Mouse (Mus musculus) intestine, embryonic 16.5 days (tissue): Measurements from ENCODE around the gene Nprl2. TPM values are rescaled to one million over a fixed set of nuclear protein-coding genes. Genes with fewer than 3 reads are reported as not detected.

ENCODE experiments used
- ATAC-seq: fragments of 200-750 bp; cut with Nextera tagmentation; 2 replicates; pipeline ENCODE4 v1.8.0; 2017; ENCODE audit warnings: moderate TSS enrichment, moderate library complexity
- H3K27ac ChIP-seq: fragments of 300-500 bp; sonication (generic); 2 replicates; pipeline ENCODE4 v1.5.1; 2014; ENCODE audit warnings: mild to moderate bottlenecking, low read length
- H3K27me3 ChIP-seq: fragments of 300-500 bp; sonication (generic); replicated peaks from 2 replicates; pipeline ENCODE4 v1.6.1; 2014; ENCODE audit warnings: low read length, control low read depth, mixed read lengths; ENCODE audit not compliant: control insufficient read depth, insufficient read depth
- H3K36me3 ChIP-seq: fragments of 300-500 bp; sonication (generic); 2 replicates; pipeline ENCODE4 v1.6.1; 2014; ENCODE audit warnings: low read length, control low read depth; ENCODE audit not compliant: control insufficient read depth, insufficient read depth
- H3K4me1 ChIP-seq: fragments of 300-500 bp; sonication (generic); 2 replicates; pipeline ENCODE4 v1.6.1; 2014; ENCODE audit warnings: low read length, control low read depth, mixed read lengths; ENCODE audit not compliant: control insufficient read depth, insufficient read depth
- H3K4me2 ChIP-seq: fragments of 300-500 bp; sonication (generic); 2 replicates; pipeline ENCODE4 v1.6.1; 2014; ENCODE audit warnings: low read depth, low read length, control low read depth
- H3K4me3 ChIP-seq: fragments of 300-500 bp; sonication (generic); 2 replicates; pipeline ENCODE4 v1.5.1; 2014; ENCODE audit warnings: mild to moderate bottlenecking, low read length
- H3K9ac ChIP-seq: fragments of 300-500 bp; sonication (generic); 2 replicates; pipeline ENCODE4 v1.6.1; 2014; ENCODE audit warnings: low read depth, low read length
- H3K9me3 ChIP-seq: fragments of 300-500 bp; sonication (generic); 2 replicates; pipeline ENCODE4 v1.6.1; 2016; ENCODE audit warnings: low read length, control low read depth; ENCODE audit not compliant: control insufficient read depth
- WGBS: fragments of 180-500 bp; shearing (Covaris S2); extraction: QIAGEN DNeasy Blood & Tissue Kit; methylation state at CpG from one replicate; pipeline ENCODE4 v1.1.7; 2014; 5-methylcytosine and 5-hydroxymethylcytosine counted together
- polyA plus RNA-seq: library from polyadenylated mRNA; unstranded; fragments of >200 nt; fragmentation: Nextera tagmentation; extraction: Ambion mirVana; gene quantifications from 2 replicates; pipeline ENCODE4 v1.2.1, GENCODE M21; 2015

Nprl2 gene
- polyA plus RNA-seq, 1 experiment from 2014 or later: 39.1 TPM

DNA sequence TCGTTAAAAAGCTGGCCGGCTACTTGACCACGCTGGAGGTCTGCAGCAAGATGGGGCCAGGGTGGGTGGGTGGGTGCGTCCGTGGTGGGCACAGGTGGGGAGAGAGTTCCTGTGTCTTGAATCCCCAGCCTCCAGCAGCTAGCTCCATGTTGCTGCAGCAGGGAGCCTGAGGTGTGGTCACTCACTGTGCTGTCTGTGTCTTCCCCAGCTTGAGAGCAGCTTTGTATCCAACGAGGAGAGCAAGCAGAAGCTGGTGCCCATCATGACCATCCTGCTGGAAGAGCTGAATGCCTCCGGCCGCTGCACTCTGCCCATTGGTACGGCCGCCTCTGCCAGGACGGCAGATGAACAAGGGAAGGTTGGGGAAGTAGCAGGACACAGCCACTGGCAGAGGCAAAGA, 1.3 kb downstream of the Nprl2 start:
- Histone ChIP-seq H3K27me3 (no peaks in the 10 kb centered on the region), H3K4me1 (peaks cover 28% of the 10 kb centered on the region), H3K9ac (no peak overlapping the region), H3K4me3 (no peak overlapping the region), H3K4me2 (0 out of 2 replicates have a peak overlapping the region, but pooled peaks have one; percentile 70), H3K36me3 (peaks cover 17% of the 10 kb centered on the region), H3K27ac (no peak overlapping the region), H3K9me3 (no peaks in the 10 kb centered on the region)
- 89% methylated on average over 11 of the region's 11 CpGs for WGBS
- no peak for ATAC-seq

DNA sequence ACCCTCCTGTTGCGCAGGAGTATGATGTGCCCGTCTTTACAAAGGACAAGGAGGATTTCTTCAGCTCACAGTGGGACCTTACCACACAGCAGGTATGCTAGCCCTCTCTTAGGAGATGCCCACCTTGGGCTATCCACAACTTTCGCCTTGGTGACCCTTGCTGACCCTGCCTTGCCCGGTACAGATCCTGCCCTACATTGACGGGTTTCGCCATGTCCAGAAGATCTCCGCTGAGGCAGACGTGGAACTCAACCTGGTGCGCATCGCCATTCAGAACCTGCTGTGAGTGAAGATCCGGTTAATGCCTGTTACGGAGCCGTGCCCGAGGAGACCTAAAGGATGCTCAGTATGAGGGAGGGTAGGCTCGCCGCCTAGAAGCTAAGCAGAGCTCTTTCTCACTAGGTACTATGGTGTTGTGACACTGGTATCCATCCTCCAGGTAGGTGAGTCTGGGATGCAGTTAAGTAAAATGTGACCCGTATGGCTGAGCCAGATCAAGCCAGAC, 2.2 kb downstream of the Nprl2 start:
- 95% methylated on average over 17 of the region's 17 CpGs for WGBS
- no peak overlapping the region for H3K4me2 ChIP-seq

DNA sequence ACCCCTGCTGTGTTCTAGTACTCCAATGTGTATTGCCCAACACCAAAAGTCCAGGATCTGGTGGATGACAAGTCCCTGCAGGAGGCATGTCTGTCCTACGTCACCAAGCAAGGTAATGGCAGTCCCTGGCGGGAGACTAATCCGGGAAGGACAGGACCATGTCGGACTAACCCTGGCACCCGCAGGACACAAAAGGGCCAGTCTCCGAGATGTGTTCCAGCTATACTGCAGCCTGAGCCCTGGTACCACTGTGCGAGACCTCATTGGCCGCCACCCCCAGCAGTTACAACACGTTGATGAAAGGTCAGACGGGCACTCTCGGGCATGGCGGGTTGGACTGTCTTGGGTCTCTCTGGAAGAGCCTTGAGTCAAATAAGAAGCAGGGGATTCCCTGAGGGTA, 2.7 kb downstream of the Nprl2 start:
- H3K4me3 ChIP-seq: no peak overlapping the region
- H3K36me3 ChIP-seq: peaks cover 7% of the 10 kb centered on the region
- no peaks in the 10 kb centered on the region for H3K27me3 ChIP-seq
- H3K4me2 ChIP-seq: no peak overlapping the region
- H3K27ac ChIP-seq: no peak overlapping the region
- ATAC-seq: no peak
- H3K9ac ChIP-seq: no peak overlapping the region
- H3K4me1 ChIP-seq: peaks cover 28% of the 10 kb centered on the region
- no peaks in the 10 kb centered on the region for H3K9me3 ChIP-seq
- 93% methylated on average over 12 of the region's 12 CpGs for WGBS

More for the DNA sequence above, 2.2 kb downstream of the Nprl2 start:
- no peaks in the 10 kb centered on the region for H3K27me3 ChIP-seq
- no peaks in the 10 kb centered on the region for H3K9me3 ChIP-seq
- peaks cover 9% of the 10 kb centered on the region for H3K36me3 ChIP-seq
- no peak for ATAC-seq
- no peak overlapping the region for H3K27ac ChIP-seq
- no peak overlapping the region for H3K4me3 ChIP-seq
- H3K4me1 ChIP-seq: peaks cover 28% of the 10 kb centered on the region
- no peak overlapping the region for H3K9ac ChIP-seq

DNA sequence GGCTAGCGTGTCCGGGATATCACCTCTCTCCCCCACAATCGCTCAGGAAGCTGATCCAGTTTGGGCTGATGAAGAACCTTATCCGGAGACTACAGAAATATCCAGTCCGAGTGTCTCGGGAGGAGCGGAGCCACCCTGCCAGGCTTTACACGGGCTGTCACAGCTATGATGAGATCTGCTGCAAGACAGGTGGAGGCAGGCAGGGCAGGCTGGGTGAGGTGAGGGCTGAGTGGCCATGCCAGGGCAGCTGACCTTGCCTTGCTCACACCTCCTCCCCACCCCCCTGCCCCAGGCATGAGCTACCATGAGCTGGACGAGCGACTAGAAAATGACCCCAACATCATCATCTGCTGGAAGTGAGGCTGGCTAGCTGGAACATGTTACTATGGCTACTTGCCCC, 3.2 kb downstream of the Nprl2 start:
- 88% methylated on average over 10 of the region's 10 CpGs for WGBS

DNA sequence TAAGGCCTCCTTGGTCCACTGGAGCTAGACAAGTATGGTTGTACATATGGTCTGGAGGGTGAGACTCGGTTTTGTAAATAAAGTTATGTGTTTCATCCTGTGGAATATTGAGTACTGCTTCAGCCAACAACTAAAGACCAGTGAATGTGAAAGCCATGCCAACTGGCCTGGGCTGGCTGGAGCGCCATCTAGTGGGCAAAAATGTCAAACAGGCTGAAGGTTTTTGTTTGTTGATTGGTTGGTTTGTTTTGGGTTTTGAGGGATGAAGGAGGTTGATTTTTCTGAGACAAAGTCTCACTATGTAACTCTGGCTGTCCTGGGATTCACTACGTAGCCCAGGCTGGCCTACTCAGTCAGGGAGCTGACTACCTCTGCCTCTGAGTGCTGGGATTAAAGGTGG, 3.6 kb downstream of the Nprl2 start:
- Histone ChIP-seq H3K4me2 (no peak overlapping the region), H3K4me1 (peaks cover 30% of the 10 kb centered on the region), H3K27ac (no peak overlapping the region), H3K9ac (no peak overlapping the region), H3K36me3 (peaks cover 3% of the 10 kb centered on the region; the same call in 1 of the 2 replicates), H3K4me3 (no peak overlapping the region), H3K27me3 (no peaks in the 10 kb centered on the region), H3K9me3 (no peaks in the 10 kb centered on the region)
- WGBS: 7% methylated on average over 3 of the region's 3 CpGs
- ATAC-seq: no peak

More for the DNA sequence above, 3.2 kb downstream of the Nprl2 start:
- Histone ChIP-seq H3K4me2 (no peak overlapping the region), H3K4me3 (no peak overlapping the region), H3K9me3 (no peaks in the 10 kb centered on the region), H3K27me3 (no peaks in the 10 kb centered on the region), H3K36me3 (peaks cover 3% of the 10 kb centered on the region; the same call in 1 of the 2 replicates), H3K4me1 (peaks cover 28% of the 10 kb centered on the region), H3K27ac (no peak overlapping the region), H3K9ac (no peak overlapping the region)
- no peak for ATAC-seq

DNA sequence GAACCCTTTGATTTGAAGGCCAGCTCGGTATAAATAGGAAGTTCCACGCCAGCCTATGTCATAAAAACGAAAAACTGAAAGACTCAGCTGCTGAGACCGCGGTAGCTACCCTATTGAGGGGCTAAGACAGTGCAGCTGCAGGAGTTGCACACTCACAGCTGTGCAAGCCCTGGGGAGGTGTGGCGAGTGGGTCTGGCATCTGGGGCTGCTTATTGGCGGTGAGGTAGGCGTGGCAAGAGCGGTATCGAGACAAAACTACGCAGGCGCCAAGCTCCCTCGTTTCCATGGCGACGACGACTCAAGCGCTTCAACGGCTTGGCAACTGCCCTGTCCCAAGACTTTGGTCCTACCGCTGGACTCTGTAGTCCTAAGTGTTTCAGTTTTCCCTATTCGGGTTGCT, 5.0 kb downstream of the Nprl2 start, which contains the start of gene Zmynd10:
Gene Zmynd10 (plus strand): TSS at position 273 of the 400 bp plus-strand sequence.
- 2% methylated on average over 20 of the region's 20 CpGs for WGBS
- no peak within 1 kb of the TSS; the same call in 1 of the 2 replicates for H3K9ac ChIP-seq
- peak; percentile 53 for ATAC-seq
- peaks cover 34% of the 10 kb centered on the region for H3K4me1 ChIP-seq
- no peak within 1 kb of the TSS for H3K27ac ChIP-seq
- peak within 1 kb of the TSS; percentile 50 for H3K4me2 ChIP-seq
- H3K36me3 ChIP-seq: peaks cover 3% of the 10 kb centered on the region; the same call in 1 of the 2 replicates
- H3K27me3 ChIP-seq: no peaks in the 10 kb centered on the region
- peak within 1 kb of the TSS; percentile 6 for H3K4me3 ChIP-seq
- H3K9me3 ChIP-seq: no peaks in the 10 kb centered on the region

DNA sequence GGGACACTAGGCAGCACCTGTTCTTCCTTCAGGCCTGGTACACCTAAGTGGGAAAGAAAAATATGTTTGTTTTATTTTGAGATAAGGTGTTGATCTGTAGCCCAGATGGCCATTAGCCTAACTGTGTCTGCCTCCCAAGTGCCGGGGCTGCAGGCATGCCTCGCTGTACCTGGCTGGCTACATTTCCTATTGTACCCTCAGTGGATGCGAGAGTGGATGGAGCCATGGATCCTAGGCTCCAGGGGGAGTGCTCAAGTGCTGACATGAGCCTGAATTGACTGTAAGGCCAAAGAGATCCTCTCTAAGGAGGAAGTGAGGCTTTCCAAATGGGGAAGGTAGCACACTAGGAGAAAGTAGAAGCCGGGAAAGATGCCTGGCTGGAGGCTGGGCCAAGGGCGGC, 5.9 kb downstream of the Nprl2 start:
- H3K9me3 ChIP-seq: no peaks in the 10 kb centered on the region
- H3K27ac ChIP-seq: no peak overlapping the region
- WGBS: 82% methylated on average over 5 of the region's 5 CpGs
- H3K4me1 ChIP-seq: peaks cover 32% of the 10 kb centered on the region
- H3K36me3 ChIP-seq: peaks cover 3% of the 10 kb centered on the region; the same call in 1 of the 2 replicates
- H3K9ac ChIP-seq: no peak overlapping the region
- ATAC-seq: no peak
- no peak overlapping the region for H3K4me3 ChIP-seq
- H3K27me3 ChIP-seq: no peaks in the 10 kb centered on the region
- H3K4me2 ChIP-seq: no peak overlapping the region

DNA sequence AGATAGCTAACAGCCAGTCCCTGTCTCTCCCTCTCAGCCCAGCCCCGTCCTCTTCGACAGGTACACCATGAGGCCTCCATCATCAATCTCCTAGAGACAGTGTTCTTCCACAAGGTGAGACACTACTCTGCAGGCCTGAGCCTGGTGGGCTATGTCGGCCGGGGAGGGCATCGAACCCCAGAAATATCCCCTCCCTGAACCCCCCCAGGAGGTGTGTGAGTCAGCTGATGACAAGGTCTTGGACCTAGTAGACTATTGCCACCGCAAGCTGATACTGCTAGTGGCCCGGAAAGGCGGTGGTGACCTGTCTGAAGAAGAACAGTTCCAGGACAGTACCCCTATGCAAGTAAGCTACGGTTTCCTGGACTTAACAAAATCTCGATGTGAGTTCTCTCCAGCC, 6.8 kb downstream of the Nprl2 start:
- no peak overlapping the region for H3K4me3 ChIP-seq
- WGBS: 91% methylated on average over 10 of the region's 10 CpGs
- no peak overlapping the region for H3K9ac ChIP-seq
- no peaks in the 10 kb centered on the region for H3K9me3 ChIP-seq
- ATAC-seq: no peak
- peaks cover 38% of the 10 kb centered on the region for H3K4me1 ChIP-seq
- no peak overlapping the region for H3K4me2 ChIP-seq
- H3K27me3 ChIP-seq: no peaks in the 10 kb centered on the region
- peaks cover 3% of the 10 kb centered on the region; the same call in 1 of the 2 replicates for H3K36me3 ChIP-seq
- no peak overlapping the region for H3K27ac ChIP-seq

DNA sequence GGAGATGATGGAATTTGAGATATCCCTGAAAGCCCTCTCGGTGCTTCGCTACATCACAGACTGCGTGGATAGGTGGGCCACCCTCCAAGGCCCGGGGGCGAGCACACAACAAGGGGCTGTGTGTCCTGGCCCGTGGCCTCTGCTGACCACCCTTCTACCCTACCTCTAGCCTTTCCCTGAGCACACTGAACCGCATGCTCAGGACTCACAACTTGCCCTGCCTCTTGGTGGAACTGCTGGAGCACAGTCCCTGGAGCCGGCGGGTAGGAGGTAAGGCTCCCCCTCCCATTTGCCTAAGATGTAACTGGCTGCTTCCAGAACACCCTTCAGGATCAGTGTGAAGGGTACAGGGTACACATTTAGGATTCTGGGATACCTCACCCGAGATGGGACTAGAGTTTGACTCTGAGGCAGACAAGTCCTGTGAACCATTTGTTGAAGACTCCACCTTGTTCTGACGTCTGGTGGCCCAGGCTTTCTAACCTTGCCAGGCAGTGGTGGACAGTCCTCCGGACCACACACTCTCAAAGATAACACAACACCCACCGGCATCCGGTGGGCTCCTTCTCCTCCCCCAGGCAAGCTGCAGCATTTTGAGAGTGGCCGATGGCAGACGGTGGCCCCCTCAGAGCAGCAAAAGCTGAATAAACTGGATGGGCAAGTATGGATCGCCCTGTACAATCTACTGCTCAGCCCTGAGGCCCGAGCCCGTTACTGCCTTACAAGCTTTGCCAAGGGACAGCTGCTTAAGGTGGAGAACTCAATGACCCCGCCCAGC, 7.5 kb downstream of the Nprl2 start:
- WGBS: 81% methylated on average over 20 of the region's 20 CpGs
- peaks cover 41% of the 10 kb centered on the region for H3K4me1 ChIP-seq

More for the DNA sequence above, 7.5 kb downstream of the Nprl2 start:
- Histone ChIP-seq H3K4me3 (no peak overlapping the region), H3K4me2 (no peak overlapping the region), H3K36me3 (peaks cover 3% of the 10 kb centered on the region; the same call in 1 of the 2 replicates), H3K27me3 (no peaks in the 10 kb centered on the region), H3K9me3 (no peaks in the 10 kb centered on the region), H3K27ac (no peak overlapping the region), H3K9ac (no peak overlapping the region)
- ATAC-seq: no peak
